Mouse (Mus musculus): ENCODE measurements at regions not wholly inside any gene's neighbourhood (a gene's known extent, or its start where the extent isn't known, plus 50 kb on each side); places are given as distances from the start of the nearest gene placed in this dataset.
A peak's percentile ranks its signal among the peaks of the same experiment; 100 is the strongest.
"Not testable (repeated sequence)": the region's sequence is repeated elsewhere in the genome, so short reads cannot be mapped to it uniquely, and the experiment has no call there.

DNA sequence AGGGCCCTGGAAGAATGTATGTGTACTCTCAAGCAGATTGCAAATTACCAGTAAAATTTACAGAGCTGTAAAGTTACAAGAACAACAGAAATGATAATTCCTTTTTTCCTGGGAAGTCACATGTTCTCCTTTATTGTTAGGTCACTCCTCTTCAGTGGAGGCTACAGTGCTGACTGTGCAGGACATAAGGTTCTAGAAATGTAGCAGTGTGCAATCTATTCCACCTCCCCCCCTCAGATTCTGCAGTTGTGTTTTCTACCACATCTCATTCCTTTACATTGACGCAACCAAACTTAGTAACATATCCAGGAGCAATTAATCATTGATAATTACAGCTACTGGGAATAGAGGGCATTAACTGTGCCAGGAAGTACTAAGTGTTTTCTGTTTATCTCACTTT is 385.3 kb upstream of the Tnc start:
- no peak for DNase-seq

- no peak for DNase-seq
Observed at GRCm38 (mm10) chr4:64437744-64438594, 391.2 kb upstream of the Tnc start.

DNA sequence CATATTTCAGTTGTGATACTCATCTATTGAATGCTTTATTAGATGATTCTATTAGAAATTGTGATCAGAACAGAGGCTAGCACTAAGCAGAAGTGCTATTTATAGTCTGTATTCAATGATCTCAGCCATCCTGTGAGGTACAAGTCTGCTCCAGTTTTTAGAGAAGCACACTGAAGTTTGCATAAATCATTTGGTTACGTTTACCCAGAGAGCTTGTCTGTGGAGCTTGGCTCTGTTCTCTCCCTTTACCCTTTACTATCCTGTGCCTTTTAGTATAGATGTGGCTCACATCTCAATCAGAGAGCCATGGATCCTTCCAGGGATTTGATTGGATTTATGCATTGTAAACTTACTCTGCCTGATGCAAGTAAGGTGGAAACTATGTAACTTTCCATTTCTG is 404.6 kb upstream of the Tnc start:
- DNase-seq: no peak

GRCm38 (mm10) chr4:64451946-64452345 is 405.1 kb upstream of the Tnc start:
- no peak for DNase-seq

- DNase-seq: no peak
Observed at GRCm38 (mm10) chr4:64492260-64492962, 445.6 kb upstream of the Tnc start.

- not testable (repeated sequence) for DNase-seq
Observed at GRCm38 (mm10) chr4:64497759-64498158, 450.9 kb upstream of the Tnc start.

GRCm38 (mm10) chr4:64500635-64501395 is 454.0 kb upstream of the Tnc start:
- DNase-seq: no peak

DNA sequence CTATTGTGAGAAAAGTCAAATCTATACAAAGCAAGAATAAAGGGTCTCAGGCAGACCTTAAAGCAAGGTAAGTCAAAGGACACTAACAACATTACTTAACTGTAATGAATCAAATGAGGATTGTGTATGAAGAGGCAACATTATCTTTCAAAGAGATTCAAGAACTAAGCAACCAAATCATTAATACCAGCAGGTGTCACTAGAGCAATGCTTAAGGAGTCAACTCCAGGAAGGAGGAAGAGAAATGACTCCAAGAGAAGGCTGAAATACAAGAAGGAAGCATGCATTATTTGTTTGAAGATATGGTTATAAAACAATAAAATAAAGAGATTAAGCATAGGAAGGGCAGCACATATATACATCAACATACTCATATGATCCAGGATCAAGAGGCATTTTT is 475.1 kb upstream of the Tnc start:
- DNase-seq: no peak

DNA sequence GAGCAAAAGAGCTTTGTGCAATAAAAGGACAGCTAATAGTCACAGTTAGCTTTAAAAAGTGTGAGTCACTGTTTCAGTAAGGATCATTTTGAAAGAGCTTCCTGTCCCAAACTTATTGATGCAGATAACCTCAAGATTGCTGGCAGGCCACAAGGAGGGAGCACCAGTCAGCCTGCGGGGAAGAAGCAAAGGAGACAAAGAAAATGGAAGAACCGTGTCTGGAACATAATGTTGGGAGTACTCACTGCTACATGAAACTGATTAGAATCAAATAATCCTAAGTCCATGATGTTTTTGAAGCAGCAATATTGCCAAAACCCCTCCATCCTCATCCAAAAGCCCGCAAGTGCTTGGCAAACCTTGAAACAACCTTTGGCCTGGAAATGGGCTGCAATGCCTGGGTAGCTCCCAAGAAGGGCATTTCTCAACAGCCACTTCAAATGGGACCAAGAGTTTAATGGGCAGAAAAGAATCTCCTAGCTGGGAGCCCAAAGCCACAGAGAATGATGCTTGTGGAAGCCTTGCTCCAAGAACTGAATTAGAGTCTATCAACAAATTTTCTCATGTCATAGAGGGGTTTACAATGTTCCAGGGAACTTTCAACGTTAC is 481.0 kb upstream of the Tnc start:
- DNase-seq: peak; percentile 31

DNA sequence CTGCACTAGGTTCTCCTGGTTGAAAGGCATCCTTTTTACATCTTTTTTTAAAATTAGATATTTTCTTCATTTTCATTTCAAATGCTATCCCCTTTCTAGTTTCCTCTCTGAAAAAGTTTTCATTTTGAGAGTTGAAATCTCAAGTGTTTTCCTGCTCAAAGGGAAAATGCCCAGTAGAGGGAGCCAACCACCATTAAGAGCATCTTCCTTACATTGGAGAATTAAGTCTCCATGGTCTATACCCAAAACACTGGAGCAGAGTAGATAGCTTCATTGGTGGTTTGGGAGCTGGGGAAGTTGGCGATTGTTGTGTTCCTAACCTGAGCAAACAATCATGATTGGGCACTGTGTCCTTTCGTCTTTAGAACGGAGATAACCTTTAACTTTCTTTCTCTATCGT is 483.8 kb upstream of the Tnc start:
- DNase-seq: peak; percentile 29

GRCm38 (mm10) chr4:64533019-64533418 is 486.2 kb upstream of the Tnc start:
- peak; percentile 35 for DNase-seq

- peak; percentile 10 for DNase-seq
Observed at GRCm38 (mm10) chr4:64535554-64536253, 488.9 kb upstream of the Tnc start.

GRCm38 (mm10) chr4:64538009-64538408 is 491.2 kb upstream of the Tnc start:
- DNase-seq: no peak

- no peak for DNase-seq
Observed at GRCm38 (mm10) chr4:64544576-64545185, 497.9 kb upstream of the Tnc start.

DNA sequence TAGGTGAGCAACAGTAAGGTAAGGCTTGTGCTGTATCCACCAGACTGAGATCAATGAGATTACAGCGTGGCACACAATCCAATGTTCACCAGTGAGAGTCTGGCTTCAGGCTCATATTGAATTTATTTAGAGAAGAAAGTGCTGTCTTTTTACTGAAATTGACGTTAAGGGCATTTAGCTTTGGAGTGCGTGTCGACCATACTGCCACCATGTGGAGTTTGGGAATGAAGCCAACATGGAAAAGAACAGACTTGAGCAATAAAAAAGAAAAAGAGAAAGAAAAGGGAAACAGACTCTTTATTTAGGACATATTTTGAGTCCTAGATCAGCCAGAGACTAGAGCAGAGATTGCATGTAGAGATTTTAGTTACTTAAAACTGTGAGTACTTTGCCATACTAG is 499.6 kb upstream of the Tnc start:
- no peak for DNase-seq

GRCm38 (mm10) chr4:64562511-64562910 is 515.7 kb upstream of the Tnc start:
- DNase-seq: no peak

DNA sequence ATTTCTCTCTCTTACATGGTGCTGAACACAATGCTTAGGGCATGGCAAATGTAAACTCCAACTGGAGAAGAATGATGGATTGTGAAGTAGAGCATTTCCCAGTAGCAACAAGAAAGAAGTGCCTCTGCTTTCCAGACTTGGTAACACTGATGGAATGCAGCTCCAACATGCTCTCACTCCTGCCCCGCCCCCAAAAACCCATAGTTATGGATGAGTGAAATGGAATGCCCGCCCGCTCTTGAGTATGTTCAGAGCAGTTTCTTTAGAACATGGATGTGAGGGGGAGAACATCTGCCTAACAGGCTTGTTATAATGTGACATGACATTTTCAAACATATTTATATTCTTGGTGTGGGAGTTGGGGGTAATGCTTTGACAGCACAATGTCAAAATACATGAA is 517.2 kb upstream of the Tnc start:
- no peak for DNase-seq

GRCm38 (mm10) chr4:64570666-64571065 is 523.9 kb upstream of the Tnc start:
- no peak for DNase-seq

GRCm38 (mm10) chr4:64575901-64576300 is 529.1 kb upstream of the Tnc start:
- DNase-seq: no peak

DNA sequence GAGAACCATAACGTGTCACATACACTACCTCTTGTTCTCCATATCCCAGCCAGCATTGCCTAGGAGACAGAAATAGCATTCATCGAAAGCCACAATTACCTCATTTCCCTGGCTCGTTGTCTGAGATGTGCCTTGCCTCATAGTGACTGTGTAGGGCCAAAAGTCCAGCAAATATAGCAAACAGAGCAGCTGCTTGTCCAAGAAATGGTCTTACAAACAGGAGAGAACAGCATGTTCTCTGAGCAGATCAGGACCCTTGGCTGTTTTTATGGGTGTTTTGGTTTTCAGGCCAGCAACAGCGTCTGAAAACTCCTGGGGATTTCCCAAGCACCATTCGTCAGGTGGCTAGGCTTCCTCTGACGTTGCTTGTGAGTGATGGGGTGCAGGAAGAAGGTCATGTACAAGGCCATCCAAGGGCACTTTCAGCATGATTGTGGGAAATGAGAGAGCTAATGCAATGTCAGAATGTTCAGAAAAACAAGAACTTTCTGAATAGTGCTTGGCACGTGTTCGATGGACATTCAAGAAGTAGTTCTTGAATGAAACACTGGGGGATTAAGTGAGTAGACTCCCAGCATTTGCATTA is 528.9 kb upstream of the Pappa start:
- DNase-seq: peak; percentile 37

DNA sequence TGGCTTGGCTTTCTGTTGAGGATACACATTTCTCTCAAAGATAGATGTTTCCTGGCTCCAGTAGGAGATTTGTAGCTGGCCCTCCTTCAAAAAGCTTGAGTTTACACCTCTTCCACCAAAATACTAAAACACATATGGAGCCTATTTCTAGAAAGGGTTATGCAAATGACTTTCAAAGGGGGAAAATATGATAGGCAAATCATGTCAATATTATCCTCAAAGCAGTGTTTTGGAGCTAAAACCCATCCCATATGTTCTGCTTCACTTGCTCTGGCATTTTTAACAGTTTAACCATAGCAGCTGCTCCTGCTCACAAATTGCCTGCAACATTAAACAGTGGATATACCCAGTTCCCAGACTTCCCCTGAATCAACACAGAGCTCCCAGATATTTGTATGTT is 525.5 kb upstream of the Pappa start:
- DNase-seq: no peak
